Mouse (Mus musculus) heart, postnatal 14 days (tissue): ENCODE measurements at regions not wholly inside any gene's neighbourhood (a gene's known extent, or its start where the extent isn't known, plus 50 kb on each side); places are given as distances from the start of the nearest gene placed in this dataset.

Experiments
- DNase-seq, 2 experiments: peaks; one replicate each; pipeline ENCODE4 v3.0.0; 2021 to 2022
- intact Hi-C: fragments of 180-260 bp; cut with DNase I; formaldehyde crosslinking; loops from one replicate; pipeline ENCODE4 v1.15.1; 2025

GRCm38 (mm10) chr12:106687751-106688150 lies 677.7 kb downstream of the Vrk1 start:
- intact Hi-C loops = no loop called here
- no peak for DNase-seq

DNA sequence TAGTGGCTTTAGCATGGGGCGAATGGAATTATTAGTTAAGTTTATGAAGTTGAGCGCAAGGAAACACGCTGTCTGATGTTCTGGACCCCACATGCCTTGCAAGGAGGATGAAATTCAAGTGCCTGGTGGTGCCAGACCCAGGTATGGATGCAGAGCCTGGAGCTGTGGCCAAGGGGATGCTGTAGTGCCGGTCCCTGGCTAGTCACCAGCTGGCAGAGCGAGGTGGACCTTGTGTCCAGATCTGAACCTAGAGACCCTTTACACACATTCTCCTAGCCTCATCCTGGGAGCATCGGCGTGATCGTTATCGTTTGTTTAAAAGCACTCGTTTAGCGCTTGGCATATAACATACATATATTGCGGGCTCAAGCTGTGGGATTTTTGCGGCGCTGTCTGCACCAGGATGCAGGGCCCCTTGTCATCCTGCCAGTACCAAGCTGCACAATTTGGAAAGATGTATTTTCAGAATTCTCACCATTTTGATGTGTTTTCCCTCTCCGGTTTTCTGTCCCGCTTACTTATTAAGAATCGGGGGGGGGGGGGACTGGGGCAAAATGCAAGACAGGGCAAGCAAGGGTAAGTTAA lies 678.2 kb downstream of the Vrk1 start:
- intact Hi-C loops = no loop called here
- no peak for DNase-seq

DNA sequence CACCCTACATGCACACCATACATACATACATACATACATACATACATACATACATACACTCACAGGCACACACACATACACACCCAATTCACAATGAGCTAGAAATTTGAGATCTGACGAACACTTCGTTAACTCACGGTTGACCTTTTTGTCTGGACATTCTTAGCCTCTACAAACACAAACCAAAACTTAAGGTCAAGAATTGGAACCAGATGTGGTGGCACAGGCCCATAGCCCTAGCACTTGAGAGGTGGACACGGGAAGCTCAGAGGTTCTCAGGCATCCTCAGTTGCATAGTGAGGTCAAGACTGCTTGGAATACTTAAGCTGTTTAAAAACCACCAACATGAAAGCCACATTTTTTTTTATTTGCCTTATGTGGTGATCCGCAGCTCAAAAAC lies 692.9 kb downstream of the Vrk1 start:
- DNase-seq = no peak
- intact Hi-C loops = no loop called here

DNA sequence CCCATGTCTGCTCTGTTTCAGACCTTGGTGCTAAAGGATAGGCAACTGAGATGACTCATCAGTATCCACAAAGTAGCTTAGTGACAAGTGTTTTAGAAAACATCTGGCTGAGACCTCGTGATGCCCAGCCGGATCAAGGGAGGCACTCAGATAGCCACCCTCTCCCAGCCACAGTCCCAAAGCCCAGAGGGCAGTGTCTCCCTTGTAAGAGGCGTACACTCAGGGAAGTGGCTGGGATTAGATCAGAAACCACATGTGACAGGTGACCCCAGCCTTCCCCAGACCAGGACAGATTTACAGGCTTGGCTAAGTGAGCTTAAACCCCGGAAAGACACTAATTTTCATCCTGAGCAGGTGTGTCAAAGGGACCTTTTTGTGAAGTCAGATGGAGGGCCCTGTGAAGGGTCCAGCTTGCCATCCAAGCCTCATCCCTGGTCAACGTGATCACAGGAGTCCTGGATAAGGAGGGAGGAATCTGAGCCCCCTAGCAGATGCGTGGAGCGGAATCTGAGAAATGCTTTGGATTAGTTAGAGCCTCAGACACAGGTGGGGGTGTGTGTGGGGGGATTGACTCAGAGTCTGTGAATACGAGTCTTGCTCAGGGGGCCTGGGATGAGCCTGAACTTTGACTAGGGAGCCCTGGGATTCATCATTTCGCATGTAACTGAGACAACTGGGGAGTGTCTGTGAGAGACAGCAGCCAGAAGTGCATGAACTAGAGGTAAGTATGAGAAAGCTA lies 711.4 kb downstream of the Vrk1 start:
- intact Hi-C loops = no loop called here
- DNase-seq = no peak

GRCm38 (mm10) chr12:106722010-106722362 lies 712.0 kb downstream of the Vrk1 start:
- intact Hi-C loops = no loop called here
- no peak for DNase-seq

DNA sequence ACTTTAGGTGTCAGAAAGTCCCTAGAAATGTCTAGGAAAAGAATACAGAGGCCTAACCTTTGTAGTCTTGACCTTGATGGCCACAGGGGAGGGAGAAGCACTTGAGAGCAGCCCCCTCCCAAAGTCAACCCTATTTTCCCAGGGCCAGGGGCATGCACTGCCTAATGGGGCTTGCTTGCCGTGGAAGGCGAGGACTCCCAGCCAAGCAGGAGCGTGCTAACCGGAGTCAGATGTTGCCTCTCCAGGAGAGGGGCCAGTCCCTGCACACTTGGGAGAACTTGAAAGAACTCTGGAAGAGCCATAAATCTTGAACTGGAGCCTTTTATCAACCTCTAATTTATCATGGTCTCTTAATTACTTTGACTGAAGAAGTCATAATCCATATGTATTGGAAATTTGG lies 712.7 kb downstream of the Vrk1 start:
- DNase-seq = no peak
- intact Hi-C loops = no loop called here

DNA sequence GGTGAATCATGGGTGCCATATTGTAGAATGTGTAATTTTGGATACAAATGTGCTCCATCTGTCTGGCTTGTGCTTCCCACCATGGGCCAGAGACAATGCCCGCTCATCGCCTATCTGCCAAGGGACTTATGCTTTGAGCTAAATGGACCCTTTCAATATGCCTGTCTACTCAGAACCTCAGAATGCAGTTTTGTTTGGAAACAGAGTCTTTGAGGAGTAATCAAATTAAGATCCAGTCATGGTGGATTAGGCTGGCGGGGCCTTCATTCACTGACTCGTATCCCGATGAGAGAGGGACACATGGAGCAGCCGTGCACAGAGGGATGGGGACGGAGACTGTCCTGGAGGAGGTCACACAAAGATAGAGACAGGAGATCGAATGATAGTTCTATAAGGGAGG lies 716.9 kb downstream of the Vrk1 start:
- DNase-seq = no peak
- intact Hi-C loops = no loop called here

DNA sequence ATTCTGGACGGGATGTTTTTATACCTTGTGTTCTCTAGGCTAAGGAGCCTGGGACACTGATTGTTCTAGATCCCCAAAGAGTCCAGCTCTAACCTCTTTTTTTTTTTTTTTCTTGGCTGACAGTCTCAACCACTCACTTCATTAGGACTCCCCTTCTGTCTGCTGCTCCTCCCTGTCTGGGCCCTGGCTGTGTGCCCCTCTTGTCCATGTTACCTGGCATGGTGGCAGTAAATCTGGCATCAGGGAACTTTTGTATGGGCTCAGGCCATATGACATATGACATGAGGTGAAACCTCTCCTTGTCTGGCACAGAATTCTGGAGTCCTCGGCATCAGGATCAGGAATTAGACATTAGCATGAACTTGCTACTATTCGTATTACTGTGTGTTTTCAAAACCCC lies 717.5 kb downstream of the Vrk1 start:
- intact Hi-C loops = no loop called here
- no peak for DNase-seq

DNA sequence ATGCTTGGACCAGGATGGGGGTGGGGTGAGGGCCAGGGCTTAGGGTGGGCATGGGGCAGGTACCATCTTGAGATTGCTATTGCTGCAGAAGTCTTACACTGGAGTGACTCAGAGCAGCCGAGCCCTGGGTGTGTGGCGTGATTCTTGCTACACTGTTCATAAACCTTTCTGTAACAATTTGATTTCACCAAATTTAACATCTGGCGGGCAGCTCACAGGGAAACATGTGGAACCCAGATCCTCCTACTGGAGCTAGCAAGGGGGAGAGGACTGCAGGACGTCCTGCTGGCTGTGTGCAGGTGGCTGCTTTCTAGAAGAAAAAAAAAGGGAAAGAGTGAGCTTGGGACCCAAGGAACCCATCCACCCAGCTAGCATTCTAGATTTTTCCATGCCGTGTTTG lies 719.7 kb downstream of the Vrk1 start:
- no peak for DNase-seq
- intact Hi-C loops = no loop called here

DNA sequence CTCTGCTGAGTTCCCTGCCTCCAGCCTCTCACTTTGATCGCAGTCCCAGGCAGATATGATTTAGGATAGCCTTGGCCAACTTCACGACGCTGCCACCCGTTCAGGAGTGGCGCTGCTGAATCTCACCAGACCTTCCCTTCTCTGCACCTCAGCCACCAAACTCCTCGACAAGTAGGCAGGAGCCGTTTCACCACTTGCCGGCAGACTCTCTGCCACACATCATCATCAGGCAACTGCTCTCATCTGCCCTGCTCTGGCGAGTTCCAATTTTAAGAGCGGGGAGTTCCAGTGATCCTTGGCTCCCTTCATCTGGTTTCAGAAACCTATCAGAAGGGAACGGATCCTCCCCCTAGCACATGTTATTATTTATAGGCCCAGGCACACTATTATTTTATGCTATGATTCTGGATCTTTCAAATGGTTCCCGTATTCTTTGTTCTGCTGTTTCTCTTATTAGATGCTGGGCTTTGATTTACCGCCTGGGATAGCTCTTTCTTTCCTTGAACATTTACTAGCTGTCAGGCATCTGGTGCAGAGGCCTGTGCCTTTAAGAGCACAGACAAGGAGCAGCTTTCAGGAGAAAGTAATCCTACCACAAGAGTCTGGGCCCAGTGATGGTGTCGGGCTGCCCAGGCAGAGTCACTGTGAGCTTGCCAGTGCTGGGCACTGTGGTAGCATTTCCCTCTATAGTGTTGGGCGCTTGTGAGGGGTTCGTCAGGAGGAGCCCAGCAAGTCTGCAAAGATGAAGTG lies 722.3 kb downstream of the Vrk1 start:
- intact Hi-C loops = no loop called here
- DNase-seq = no peak

DNA sequence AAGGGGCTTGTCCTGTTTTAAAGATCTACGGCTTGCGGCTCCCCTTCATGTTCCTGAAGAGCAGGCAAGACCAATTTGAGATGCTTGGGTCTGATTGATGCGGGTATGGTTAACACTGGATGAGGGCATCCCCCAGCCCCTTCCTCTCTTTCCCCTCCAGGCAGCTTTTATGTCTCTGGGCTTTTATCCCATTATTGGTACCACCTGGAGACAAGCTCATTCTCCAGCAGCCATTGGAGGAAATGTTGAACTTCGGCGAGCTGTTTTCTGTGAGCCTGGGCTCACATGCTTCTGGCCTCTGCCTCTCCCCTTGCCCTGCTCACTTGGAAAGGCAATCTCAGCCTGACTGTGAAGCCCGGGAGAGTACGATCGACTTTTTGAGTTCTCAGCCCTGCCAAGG lies 738.7 kb downstream of the Vrk1 start:
- intact Hi-C loops = no loop called here
- no peak for DNase-seq

- DNase-seq = no peak
- intact Hi-C loops = no loop called here
Observed at GRCm38 (mm10) chr12:106763552-106763951, 724.9 kb upstream of the 3110018I06Rik start.

GRCm38 (mm10) chr12:106764516-106764915 lies 723.9 kb upstream of the 3110018I06Rik start:
- intact Hi-C loops = no loop called here
- no peak for DNase-seq

GRCm38 (mm10) chr12:106773536-106773935 lies 714.9 kb upstream of the 3110018I06Rik start:
- no peak for DNase-seq
- intact Hi-C loops = no loop called here

DNA sequence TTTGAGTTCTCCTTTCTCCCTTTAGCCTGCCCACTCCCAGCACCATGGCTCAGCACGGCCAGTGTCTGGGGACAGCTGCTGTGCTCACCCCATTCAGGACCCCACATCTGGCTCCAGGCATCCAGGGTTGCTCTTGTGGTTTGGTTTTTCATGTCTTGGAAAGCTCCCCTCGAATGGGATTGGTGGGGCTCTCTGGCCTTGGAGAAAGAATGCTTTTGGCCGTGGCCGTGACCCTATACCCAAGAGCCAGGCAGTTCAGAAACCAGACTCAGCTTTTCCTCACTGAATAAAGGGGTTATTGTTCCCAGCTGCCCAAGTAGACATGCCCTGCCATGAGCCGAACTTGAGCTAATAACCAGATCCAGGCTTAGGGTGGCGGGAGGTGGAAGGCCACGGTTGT lies 691.8 kb upstream of the 3110018I06Rik start:
- intact Hi-C loops = no loop called here
- DNase-seq = no peak

- intact Hi-C loops = no loop called here
- DNase-seq = no peak
Observed at GRCm38 (mm10) chr12:106819736-106820135, 668.7 kb upstream of the 3110018I06Rik start.

DNA sequence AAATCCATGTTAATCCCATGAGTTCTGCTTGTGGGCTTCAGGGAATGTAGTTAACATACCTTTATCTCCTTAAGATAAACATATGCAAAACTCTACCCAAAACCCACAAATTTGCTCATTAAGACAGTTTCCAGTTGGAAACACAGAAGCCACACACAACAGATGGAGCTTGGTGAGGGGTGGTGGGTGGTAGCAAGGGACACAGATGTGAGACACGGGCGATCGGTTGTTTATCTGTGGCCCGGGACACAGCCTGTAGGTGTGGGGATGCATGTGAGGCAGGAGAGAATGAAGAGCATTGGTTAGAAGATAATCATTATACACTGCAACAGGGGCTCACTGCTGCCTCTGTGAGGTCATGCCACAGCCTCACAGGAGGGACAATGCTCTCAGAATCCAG lies 666.1 kb upstream of the 3110018I06Rik start:
- intact Hi-C loops = no loop called here
- DNase-seq = no peak

- intact Hi-C loops = no loop called here
Observed at GRCm38 (mm10) chr12:106828542-106828941, 659.9 kb upstream of the 3110018I06Rik start.

DNA sequence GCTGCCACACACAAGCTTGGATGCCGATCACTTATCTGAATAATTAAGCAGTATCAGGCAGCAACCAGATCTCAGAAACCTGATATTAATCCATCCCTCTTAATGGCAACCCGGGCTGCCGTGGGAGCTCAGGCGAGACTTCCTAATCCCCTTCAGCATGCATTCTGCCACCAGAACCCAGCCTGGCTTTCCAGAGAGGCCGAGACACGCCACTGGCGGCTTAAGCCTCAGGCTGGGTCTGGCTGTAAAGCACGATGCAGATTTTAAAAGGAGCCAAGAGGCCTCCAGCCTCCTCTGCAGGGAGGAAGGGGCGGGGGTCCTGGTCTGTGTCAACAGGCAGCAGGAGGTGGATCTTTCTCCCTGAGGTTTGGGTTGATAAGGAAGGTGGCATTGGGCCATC lies 659.1 kb upstream of the 3110018I06Rik start:
- intact Hi-C loops = no loop called here
- DNase-seq = no peak

More at GRCm38 (mm10) chr12:106828542-106828941, 659.9 kb upstream of the 3110018I06Rik start:
- no peak for DNase-seq

DNA sequence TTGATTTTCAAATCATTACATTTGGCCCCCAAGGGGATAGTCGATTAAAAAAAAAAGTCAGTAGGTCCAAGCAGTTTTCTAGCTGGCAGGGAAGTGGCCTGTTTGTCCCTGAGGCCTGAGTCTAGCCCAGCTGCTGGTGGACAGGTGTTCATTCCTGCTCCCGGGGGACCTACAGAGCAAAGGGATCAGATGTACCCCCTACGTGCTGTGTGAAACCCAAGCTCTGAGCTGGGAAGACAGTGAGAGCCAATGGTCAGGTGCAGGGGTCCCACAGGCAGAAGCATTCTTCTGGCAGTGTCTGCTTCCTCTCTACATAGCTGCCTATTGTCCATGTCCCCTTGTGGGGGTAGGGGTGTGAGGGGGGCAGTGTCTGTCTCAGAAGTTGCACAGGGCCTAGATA lies 653.2 kb upstream of the 3110018I06Rik start:
- DNase-seq = no peak
- intact Hi-C loops = no loop called here

- intact Hi-C loops = no loop called here
- no peak for DNase-seq
Observed at GRCm38 (mm10) chr12:106839618-106840017, 648.8 kb upstream of the 3110018I06Rik start.

GRCm38 (mm10) chr12:106840150-106840651 lies 648.2 kb upstream of the 3110018I06Rik start:
- no peak for DNase-seq
- intact Hi-C loops = no loop called here
